In genomic region chr3:104469421-104469820, GRCm38 (mm10) we compare ENCODE assay signal across 19 mouse cellular contexts.
"Had no signal": no experiment of that assay in that cellular context is flagged by ENCODE, and none has a peak within 500 bp of the region (broad histone marks: within the 10 kb centered on the region; RNA-seq: fewer than 3 reads in every experiment).

No protein-coding gene starts in this region.

- H3K27me3 ChIP-seq: liver, embryonic 13.5 days; midbrain, embryonic 12.5 days; midbrain, embryonic 15.5 days; neural tube, embryonic 12.5 days; neural tube, embryonic 15.5 days had no signal

- H3K9ac ChIP-seq: liver, embryonic 13.5 days; midbrain, embryonic 12.5 days; midbrain, embryonic 15.5 days; neural tube, embryonic 12.5 days; neural tube, embryonic 15.5 days had no signal

- ATAC-seq: midbrain, embryonic 15.5 days had no signal

- H3K9me3 ChIP-seq: liver, embryonic 13.5 days; midbrain, embryonic 12.5 days; midbrain, embryonic 15.5 days; neural tube, embryonic 12.5 days; neural tube, embryonic 15.5 days had no signal

- DNase-seq: kidney, adult 18-20 months; kidney, adult 9 months; kidney, postnatal 14 days; kidney, postnatal 4 days; layer of hippocampus, adult 9-11 months; liver, embryonic 13.5 days; lung, adult 2 months; lung, postnatal 14 days; retina, postnatal 1 day; right cerebral cortex, postnatal 25 days; spleen, adult 18-20 months; thymus, adult 18-20 months; thymus, postnatal 14 days; thymus, postnatal 4 days had no signal

- H3K4me2 ChIP-seq: liver, embryonic 13.5 days; midbrain, embryonic 12.5 days; midbrain, embryonic 15.5 days; neural tube, embryonic 12.5 days; neural tube, embryonic 15.5 days had no signal

- H3K4me1 ChIP-seq: liver, embryonic 13.5 days; midbrain, embryonic 12.5 days; midbrain, embryonic 15.5 days; neural tube, embryonic 12.5 days; neural tube, embryonic 15.5 days had no signal

- H3K27ac ChIP-seq: liver, embryonic 13.5 days; macrophage; midbrain, embryonic 12.5 days; midbrain, embryonic 15.5 days; neural tube, embryonic 12.5 days; neural tube, embryonic 15.5 days had no signal

- H3K4me3 ChIP-seq: liver, embryonic 13.5 days; midbrain, embryonic 12.5 days; midbrain, embryonic 15.5 days; neural tube, embryonic 12.5 days; neural tube, embryonic 15.5 days had no signal
